In genomic region chr3:55785981-55786725, GRCm38 (mm10) we compare ENCODE assay signal across 9 mouse cellular contexts. TPM values are rescaled to one million over a fixed set of nuclear protein-coding genes. Genes with fewer than 3 reads are reported as not detected.
DNase-seq lines count a peak whose midpoint lies in the region; ATAC-seq and TF ChIP-seq lines count a peak whose summit lies in the region.
"Had no signal": no experiment of that assay in that cellular context is flagged by ENCODE, and none has a peak within 500 bp of the region (broad histone marks: within the 10 kb centered on the region; RNA-seq: fewer than 3 reads in every experiment).

No protein-coding gene starts in this region.

- peak; percentile 11 for DNase-seq in lung, embryonic 14.5 days
- DNase-seq in lung, postnatal 10 days: no peak
- no peak for DNase-seq in embryonic facial prominence, embryonic 11.5 days (ENCODE audit: low spot score)
- peak; percentile 55 for DNase-seq in retina, embryonic 14.5 days (ENCODE audit: low spot score)
- no peak for DNase-seq in urinary bladder, postnatal 14 days (ENCODE audit: low spot score)
- DNase-seq in adrenal gland, postnatal 10 days: no peak
- DNase-seq: liver, postnatal 0 days had no signal

- H3K9ac ChIP-seq in lung, embryonic 14.5 days: no peak overlapping the region
- H3K9ac ChIP-seq in embryonic facial prominence, embryonic 11.5 days (replicated peaks; ENCODE audit: low read length): peak overlapping the region; percentile 58
- peak overlapping the region; percentile 86 for H3K9ac ChIP-seq in limb, embryonic 12.5 days (replicated peaks)
- no peak overlapping the region for H3K9ac ChIP-seq in liver, embryonic 12.5 days
- H3K9ac ChIP-seq: liver, postnatal 0 days had no signal

- no peaks in the 10 kb centered on the region for H3K4me1 ChIP-seq in lung, embryonic 14.5 days (ENCODE audit: insufficient read depth)
- no peaks in the 10 kb centered on the region for H3K4me1 ChIP-seq in embryonic facial prominence, embryonic 11.5 days (ENCODE audit: control insufficient read depth, insufficient read depth, low read length)
- peaks cover 29% of the 10 kb centered on the region for H3K4me1 ChIP-seq in limb, embryonic 12.5 days (replicated peaks)
- H3K4me1 ChIP-seq in liver, embryonic 12.5 days: peaks cover 24% of the 10 kb centered on the region

- H3K27ac ChIP-seq in lung, embryonic 14.5 days (ENCODE audit: low read depth): no peak overlapping the region
- H3K27ac ChIP-seq in embryonic facial prominence, embryonic 11.5 days (replicated peaks; ENCODE audit: low read depth, low read length): peak overlapping the region; percentile 97
- peak overlapping the region; percentile 98 for H3K27ac ChIP-seq in limb, embryonic 12.5 days
- H3K27ac ChIP-seq in liver, embryonic 12.5 days: no peak overlapping the region

- no peaks in the 10 kb centered on the region for H3K9me3 ChIP-seq in lung, embryonic 14.5 days (ENCODE audit: low read depth, low read length)
- H3K9me3 ChIP-seq in embryonic facial prominence, embryonic 11.5 days (replicated peaks; ENCODE audit: control insufficient read depth, low read length): no peaks in the 10 kb centered on the region
- H3K9me3 ChIP-seq in limb, embryonic 12.5 days: no peaks in the 10 kb centered on the region
- no peaks in the 10 kb centered on the region for H3K9me3 ChIP-seq in liver, embryonic 12.5 days (replicated peaks)

- WGBS in lung, embryonic 14.5 days: 44% methylated on average over 3 of the region's 3 CpGs
- WGBS in embryonic facial prominence, embryonic 11.5 days: 8% methylated on average over 3 of the region's 3 CpGs
- 9% methylated on average over 3 of the region's 3 CpGs for WGBS in limb, embryonic 12.5 days
- WGBS in liver, embryonic 12.5 days (ENCODE audit: insufficient replicate concordance): 42% methylated on average over 3 of the region's 3 CpGs

- peaks cover 60% of the 10 kb centered on the region for H3K27me3 ChIP-seq in lung, embryonic 14.5 days (ENCODE audit: insufficient read depth, low read length)
- peaks cover 2% of the 10 kb centered on the region; the same call in 1 of the 2 replicates for H3K27me3 ChIP-seq in embryonic facial prominence, embryonic 11.5 days (ENCODE audit: control insufficient read depth, insufficient read depth, low read length)
- peaks cover 13% of the 10 kb centered on the region; the same call in 1 of the 2 replicates for H3K27me3 ChIP-seq in limb, embryonic 12.5 days
- peaks cover 67% of the 10 kb centered on the region for H3K27me3 ChIP-seq in liver, embryonic 12.5 days (replicated peaks)

- no peak overlapping the region for H3K4me3 ChIP-seq in lung, embryonic 14.5 days (ENCODE audit: low read depth, low read length)
- H3K4me3 ChIP-seq in embryonic facial prominence, embryonic 11.5 days (ENCODE audit: low read depth, low read length): peak overlapping the region; percentile 44
- peak overlapping the region; percentile 50 for H3K4me3 ChIP-seq in limb, embryonic 12.5 days (replicated peaks)
- no peak overlapping the region for H3K4me3 ChIP-seq in liver, embryonic 12.5 days

- no peaks in the 10 kb centered on the region for H3K36me3 ChIP-seq in lung, embryonic 14.5 days (ENCODE audit: insufficient read depth)
- H3K36me3 ChIP-seq in embryonic facial prominence, embryonic 11.5 days (replicated peaks; ENCODE audit: control insufficient read depth, insufficient read depth, low read depth, low read length): no peaks in the 10 kb centered on the region
- H3K36me3 ChIP-seq in limb, embryonic 12.5 days: no peaks in the 10 kb centered on the region
- H3K36me3 ChIP-seq in liver, embryonic 12.5 days: no peaks in the 10 kb centered on the region

- no peak for ATAC-seq in lung, embryonic 14.5 days (ENCODE audit: insufficient read depth)
- ATAC-seq in embryonic facial prominence, embryonic 11.5 days (replicated peaks; ENCODE audit: insufficient number of reproducible peaks, low FRiP score, low TSS enrichment, low read depth): no peak
- ATAC-seq in limb, embryonic 12.5 days (ENCODE audit: insufficient number of reproducible peaks, insufficient read depth, low FRiP score, low TSS enrichment, low read depth): no peak
- ATAC-seq in liver, embryonic 12.5 days: no peak
- ATAC-seq: liver, postnatal 0 days had no signal

- H3K4me2 ChIP-seq in lung, embryonic 14.5 days: no peak overlapping the region
- H3K4me2 ChIP-seq in embryonic facial prominence, embryonic 11.5 days (ENCODE audit: low read depth, low read length): peak overlapping the region; percentile 52
- peak overlapping the region; percentile 78 for H3K4me2 ChIP-seq in limb, embryonic 12.5 days
- H3K4me2 ChIP-seq in liver, embryonic 12.5 days: no peak overlapping the region

- TF ChIP-seq CTCF in lung, embryonic 14.5 days (IDR thresholded peaks at IDR 0.05; ENCODE audit: low read depth): no peak

RNA-seq across cellular contexts. Expression of gene Mab21l1, which starts 3.8 kb away (rescaled TPM):
- 0.78 and 1.1 TPM in 2 replicates for polyA plus RNA-seq in lung, embryonic 14.5 days (2014; fragmentation: Nextera tagmentation; extraction: Ambion mirVana)
- polyA plus RNA-seq in embryonic facial prominence, embryonic 11.5 days (2014; fragmentation: Nextera tagmentation; extraction: Ambion mirVana): 68.3 and 76.1 TPM in 2 replicates
- polyA plus RNA-seq in limb, embryonic 12.5 days (2016; fragmentation: Nextera tagmentation; extraction: Ambion mirVana): 72.6 and 89.1 TPM in 2 replicates
- 0.20 and 0.26 TPM in 2 replicates for polyA plus RNA-seq in liver, embryonic 12.5 days (2016; fragmentation: Nextera tagmentation; extraction: Ambion mirVana)
- total RNA-seq in adrenal gland, postnatal 10 days (2021): 1 to 10 TPM; 1.4 to 2.9 TPM
- polyA plus RNA-seq: liver, postnatal 0 days had no signal

Comparison
In these comparisons a context has a peak if more than half of its experiments do, and no peak if none do; other contexts are left out.
1. DNase-seq: peak in lung, embryonic 14.5 days (single experiment) and retina, embryonic 14.5 days (single experiment); none in lung, postnatal 10 days (single experiment), embryonic facial prominence, embryonic 11.5 days (single experiment), urinary bladder, postnatal 14 days (single experiment) and adrenal gland, postnatal 10 days (single experiment).
2. H3K27ac ChIP-seq: peak in embryonic facial prominence, embryonic 11.5 days (single experiment) and limb, embryonic 12.5 days (single experiment); none in lung, embryonic 14.5 days (single experiment) and liver, embryonic 12.5 days (single experiment).
3. H3K4me2 ChIP-seq: peak in embryonic facial prominence, embryonic 11.5 days (single experiment) and limb, embryonic 12.5 days (single experiment); none in lung, embryonic 14.5 days (single experiment) and liver, embryonic 12.5 days (single experiment).
4. H3K4me3 ChIP-seq: peak in embryonic facial prominence, embryonic 11.5 days (single experiment) and limb, embryonic 12.5 days (single experiment); none in lung, embryonic 14.5 days (single experiment) and liver, embryonic 12.5 days (single experiment).
5. H3K9ac ChIP-seq: peak in embryonic facial prominence, embryonic 11.5 days (single experiment) and limb, embryonic 12.5 days (single experiment); none in lung, embryonic 14.5 days (single experiment) and liver, embryonic 12.5 days (single experiment).
6. RNA of gene Mab21l1, which starts 3.8 kb away (polyA plus RNA-seq): 72.6 to 89.1 TPM in limb, embryonic 12.5 days and 68.3 to 76.1 TPM in embryonic facial prominence, embryonic 11.5 days; 0.78 to 1.1 TPM in lung, embryonic 14.5 days and 0.20 to 0.26 TPM in liver, embryonic 12.5 days; every median in the first group is over 10 times any median in the second.